Mouse (Mus musculus) myocyte (in vitro differentiated cells): ENCODE data around the gene Rnpc3. TPM values are rescaled to one million over a fixed set of nuclear protein-coding genes. Genes with fewer than 3 reads are reported as not detected.

Experiments used
- H3K27me3 ChIP-seq: one replicate; pipeline ENCODE4 v1.6.1; 2011; ENCODE audit not compliant: control insufficient read depth, insufficient read depth, insufficient read length
- H3K36me3 ChIP-seq: one replicate; pipeline ENCODE4 v1.6.1; 2011; ENCODE audit not compliant: control insufficient read depth, insufficient read depth
- H3K4me2 ChIP-seq: one replicate; pipeline ENCODE4 v1.6.1; 2011; ENCODE audit warnings: low read depth, control low read depth
- H3K4me3 ChIP-seq: one replicate; pipeline ENCODE4 v1.5.1; 2011; ENCODE audit warnings: mild to moderate bottlenecking, control low read depth, moderate library complexity
- H3K79me2 ChIP-seq: one replicate; pipeline ENCODE4 v1.6.1; 2011; ENCODE audit not compliant: control insufficient read depth, insufficient read depth
- H3ac ChIP-seq: one replicate; pipeline ENCODE4 v1.6.1; 2011; ENCODE audit not compliant: control insufficient read depth, insufficient read length
- CEBPB ChIP-seq: IDR thresholded peaks from 2 replicates; pipeline ENCODE4 v1.6.1; 2011; ENCODE audit warnings: mild to moderate bottlenecking, moderate library complexity; ENCODE audit not compliant: poor library complexity, insufficient read depth, severe bottlenecking
- E2F4 ChIP-seq: IDR thresholded peaks from one replicate; pipeline ENCODE4 v1.6.1; 2011; ENCODE audit warnings: mild to moderate bottlenecking, control low read depth, moderate library complexity; ENCODE audit not compliant: insufficient read depth
- MAX ChIP-seq: IDR thresholded peaks from one replicate; pipeline ENCODE4 v1.6.1; 2011; ENCODE audit warnings: low read depth, mild to moderate bottlenecking, control low read depth
- MYOD1 ChIP-seq, 3 experiments: IDR thresholded peaks; one replicate each; pipeline ENCODE4 v1.6.1; 2011; ENCODE audit warnings: control low read depth in 2 of 3, low read depth in 2 of 3, mild to moderate bottlenecking in 2 of 3, moderate library complexity in 1 of 3; ENCODE audit not compliant: insufficient read length in 2 of 3, control insufficient read depth in 1 of 3
- MYOG ChIP-seq, 3 experiments: IDR thresholded peaks; one replicate each; pipeline ENCODE4 v1.6.1; 2011; ENCODE audit warnings: control low read depth in 2 of 3, low read depth in 2 of 3, mild to moderate bottlenecking in 2 of 3; ENCODE audit not compliant: insufficient read length in 2 of 3, control insufficient read depth in 1 of 3, insufficient read depth in 1 of 3
- POLR2A ChIP-seq: IDR thresholded peaks from one replicate; pipeline ENCODE4 v1.6.1; 2011; ENCODE audit warnings: low read depth, mild to moderate bottlenecking, control low read depth, moderate library complexity; ENCODE audit not compliant: insufficient read length
- POLR2AphosphoS2 ChIP-seq: IDR thresholded peaks from one replicate; pipeline ENCODE4 v1.6.1; 2011; ENCODE audit warnings: low read depth, control low read depth; ENCODE audit not compliant: insufficient read length
- REST ChIP-seq: IDR thresholded peaks from one replicate; pipeline ENCODE4 v1.6.1; 2011; ENCODE audit warnings: mild to moderate bottlenecking, control low read depth, moderate library complexity; ENCODE audit not compliant: insufficient read depth, insufficient read length
- SRF ChIP-seq: IDR thresholded peaks from one replicate; pipeline ENCODE4 v1.6.1; 2011; ENCODE audit warnings: low read depth; ENCODE audit not compliant: control insufficient read depth, insufficient read length
- TCF12 ChIP-seq: IDR thresholded peaks from one replicate; pipeline ENCODE4 v1.6.1; 2011; ENCODE audit warnings: mild to moderate bottlenecking, control low read depth; ENCODE audit not compliant: poor library complexity, insufficient read depth, severe bottlenecking
- TCF3 ChIP-seq: IDR thresholded peaks from one replicate; pipeline ENCODE4 v1.6.1; 2011; ENCODE audit warnings: low read depth, control low read depth; ENCODE audit not compliant: insufficient read length
- USF1 ChIP-seq: IDR thresholded peaks from one replicate; pipeline ENCODE4 v1.6.1; 2011; ENCODE audit warnings: low read depth, mild to moderate bottlenecking, control low read depth, moderate library complexity
- polyA plus RNA-seq: library from polyadenylated mRNA; unstranded; fragments of >200 nt; fragmentation: generic; extraction: Trizol; gene quantifications from one replicate; pipeline ENCODE4 v1.2.1, GENCODE M21; 2012; ENCODE audit warnings: missing spikeins

Rnpc3 gene
- polyA plus RNA-seq, 1 experiment: 3.7 TPM

GRCm38 (mm10) chr3:113574578-113574977, 55.4 kb downstream of the Rnpc3 start:
- Histone ChIP-seq H3ac (no peak overlapping the region), H3K4me2 (peak overlapping the region; percentile 47), H3K36me3 (no peaks in the 10 kb centered on the region), H3K27me3 (no peaks in the 10 kb centered on the region), H3K79me2 (no peaks in the 10 kb centered on the region), H3K4me3 (no peak overlapping the region)
- TF ChIP-seq MYOD1 (IDR thresholded peaks at IDR 0.05; ENCODE audit: control insufficient read depth in 1 of 3, insufficient read length in 2 of 3, low read depth in 2 of 3): no peak
- 0 out of 2 replicates have a peak, but pooled peaks have one; percentile 13 for TF ChIP-seq CEBPB

- H3K4me3 ChIP-seq: no peak overlapping the region
- no peaks in the 10 kb centered on the region for H3K27me3 ChIP-seq
- H3K36me3 ChIP-seq: no peaks in the 10 kb centered on the region
- H3K79me2 ChIP-seq: no peaks in the 10 kb centered on the region
- peak overlapping the region; percentile 47 for H3K4me2 ChIP-seq
- no peak for TF ChIP-seq SRF
- TF ChIP-seq REST: no peak
- TF ChIP-seq MYOG (IDR thresholded peaks at IDR 0.05; ENCODE audit: control insufficient read depth in 1 of 3, insufficient read depth in 1 of 3, insufficient read length in 2 of 3, low read depth in 2 of 3): no peak
- TF ChIP-seq MAX: no peak
- TF ChIP-seq CEBPB: no peak
- TF ChIP-seq USF1: no peak
- TF ChIP-seq TCF12: no peak
- TF ChIP-seq TCF3: no peak
- no peak for TF ChIP-seq POLR2AphosphoS2
- no peak for TF ChIP-seq POLR2A
- no peak for TF ChIP-seq E2F4
- TF ChIP-seq MYOD1 (IDR thresholded peaks at IDR 0.05; ENCODE audit: control insufficient read depth in 1 of 3, insufficient read length in 2 of 3, low read depth in 2 of 3): no peak
- H3ac ChIP-seq: no peak overlapping the region
These were observed 55.8 kb downstream of the Rnpc3 start for GRCm38 (mm10) chr3:113574138-113574537.

- Histone ChIP-seq H3K27me3 (no peaks in the 10 kb centered on the region), H3K4me3 (no peak overlapping the region), H3K79me2 (no peaks in the 10 kb centered on the region), H3K4me2 (no peak overlapping the region), H3K36me3 (no peaks in the 10 kb centered on the region), H3ac (no peak overlapping the region)
- TF ChIP-seq REST (no peak), CEBPB (no peak), TCF3 (no peak), POLR2A (no peak)
These were observed 57.8 kb downstream of the Rnpc3 start for GRCm38 (mm10) chr3:113572158-113572557.

Other genes starting within 250 kb of the Rnpc3 start
- gene Amy2a1, start 97.7 kb downstream of the Rnpc3 start, polyA plus RNA-seq: not detected
- gene Amy1, start 23.4 kb downstream of the Rnpc3 start, polyA plus RNA-seq: 0.60 TPM